Mouse (Mus musculus) kidney, embryonic 14.5 days (tissue): ENCODE data around the gene Tigar. TPM values are rescaled to one million over a fixed set of nuclear protein-coding genes. Genes with fewer than 3 reads are reported as not detected.

Experiments used
- ATAC-seq: fragments of 200-750 bp; cut with Nextera tagmentation; 2 replicates; pipeline ENCODE4 v1.8.0; 2017; ENCODE audit warnings: moderate number of reproducible peaks, mild to moderate bottlenecking, moderate TSS enrichment, moderate library complexity; ENCODE audit not compliant: low FRiP score, low TSS enrichment
- H3K27ac ChIP-seq: fragments of 300-500 bp; sonication (generic); 2 replicates; pipeline ENCODE4 v1.5.1; 2014; ENCODE audit warnings: low read depth, mild to moderate bottlenecking, low read length, moderate library complexity, mixed read lengths
- H3K27me3 ChIP-seq: fragments of 300-500 bp; sonication (generic); 2 replicates; pipeline ENCODE4 v1.6.1; 2014; ENCODE audit warnings: mild to moderate bottlenecking, low read length; ENCODE audit not compliant: control insufficient read depth, insufficient read depth
- H3K36me3 ChIP-seq: fragments of 300-500 bp; sonication (generic); 2 replicates; pipeline ENCODE4 v1.6.1; 2014; ENCODE audit warnings: low read length, mixed read lengths; ENCODE audit not compliant: control insufficient read depth, insufficient read depth
- H3K4me1 ChIP-seq: fragments of 300-500 bp; sonication (generic); 2 replicates; pipeline ENCODE4 v1.6.1; 2014; ENCODE audit warnings: low read length, mixed read lengths; ENCODE audit not compliant: control insufficient read depth, insufficient read depth
- H3K4me2 ChIP-seq: fragments of 300-500 bp; sonication (generic); replicated peaks from 2 replicates; pipeline ENCODE4 v1.6.1; 2014; ENCODE audit warnings: low read depth, mild to moderate bottlenecking, low read length
- H3K4me3 ChIP-seq: fragments of 300-500 bp; sonication (generic); 2 replicates; pipeline ENCODE4 v1.5.1; 2014; ENCODE audit warnings: mild to moderate bottlenecking, low read length
- H3K9ac ChIP-seq: fragments of 300-500 bp; sonication (generic); 2 replicates; pipeline ENCODE4 v1.6.1; 2014; ENCODE audit warnings: low read depth, mild to moderate bottlenecking, low read length, moderate library complexity
- H3K9me3 ChIP-seq: fragments of 300-500 bp; sonication (generic); 2 replicates; pipeline ENCODE4 v1.6.1; 2016; ENCODE audit warnings: low read length; ENCODE audit not compliant: control insufficient read depth
- WGBS: fragments of 180-500 bp; shearing (Covaris S2); extraction: QIAGEN DNeasy Blood & Tissue Kit; methylation state at CpG from one replicate; pipeline ENCODE4 v1.1.7; 2014; 5-methylcytosine and 5-hydroxymethylcytosine counted together
- polyA plus RNA-seq: library from polyadenylated mRNA; unstranded; fragments of >200 nt; fragmentation: Nextera tagmentation; extraction: Ambion mirVana; gene quantifications from 2 replicates; pipeline ENCODE4 v1.2.1, GENCODE M21; 2014

The Tigar gene
- 1.2 and 2.6 TPM in 2 replicates for polyA plus RNA-seq

GRCm38 (mm10) chr6:127109402-127109930, at the start of gene Tigar:
Gene Tigar (minus strand): TSS chr6:127109557.
- Histone ChIP-seq H3K27ac (no peak within 1 kb of the TSS), H3K4me1 (no peaks in the 10 kb centered on the region), H3K9me3 (no peaks in the 10 kb centered on the region), H3K4me2 (peak within 1 kb of the TSS; percentile 81), H3K27me3 (no peaks in the 10 kb centered on the region), H3K36me3 (no peaks in the 10 kb centered on the region), H3K4me3 (peak within 1 kb of the TSS; percentile 56), H3K9ac (peak within 1 kb of the TSS; percentile 54)
- under 1% methylated on average over 37 of the region's 37 CpGs for WGBS
- ATAC-seq: peak; percentile 100

GRCm38 (mm10) chr6:127157321-127157720, 48.0 kb upstream of the Tigar start:
- no peaks in the 10 kb centered on the region for H3K9me3 ChIP-seq
- H3K4me3 ChIP-seq: no peak overlapping the region
- WGBS: 62% methylated on average over 1 of the region's 1 CpGs
- H3K27me3 ChIP-seq: no peaks in the 10 kb centered on the region
- H3K36me3 ChIP-seq: no peaks in the 10 kb centered on the region
- H3K27ac ChIP-seq: no peak overlapping the region
- no peak overlapping the region for H3K4me2 ChIP-seq
- no peak overlapping the region for H3K9ac ChIP-seq
- ATAC-seq: no peak
- H3K4me1 ChIP-seq: peaks cover 12% of the 10 kb centered on the region

DNA sequence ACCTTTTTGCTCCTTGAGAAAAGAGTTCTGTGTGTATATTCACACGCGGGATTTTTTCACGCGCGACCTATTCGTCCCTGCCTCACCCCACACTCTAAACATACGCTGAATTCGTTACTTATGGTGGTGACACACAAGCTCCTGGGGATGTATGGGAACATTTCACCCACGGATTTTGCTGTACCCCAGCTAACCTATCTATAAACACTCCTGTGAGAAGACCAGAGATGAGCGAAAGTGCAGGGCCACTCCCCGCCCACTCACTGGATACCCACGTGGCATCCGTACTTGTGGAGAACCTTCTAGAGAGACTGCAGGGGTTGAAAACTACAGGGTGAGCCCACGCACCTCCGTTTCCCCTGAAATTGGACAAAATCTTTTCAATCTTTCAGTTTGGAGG, 46.1 kb upstream of the Tigar start:
- Histone ChIP-seq H3K36me3 (no peaks in the 10 kb centered on the region), H3K9ac (peak overlapping the region; percentile 63; the same call in 1 of the 2 replicates), H3K9me3 (no peaks in the 10 kb centered on the region), H3K27me3 (no peaks in the 10 kb centered on the region), H3K27ac (peak overlapping the region; percentile 91; the same call in 1 of the 2 replicates), H3K4me2 (peak overlapping the region; percentile 79), H3K4me1 (peaks cover 21% of the 10 kb centered on the region), H3K4me3 (peak overlapping the region; percentile 76)
- WGBS: 2% methylated on average over 15 of the region's 15 CpGs
- no peak for ATAC-seq

GRCm38 (mm10) chr6:127154708-127155268, 45.4 kb upstream of the Tigar start:
- H3K4me1 ChIP-seq: peaks cover 21% of the 10 kb centered on the region
- H3K9ac ChIP-seq: peak overlapping the region; percentile 63
- WGBS: 0% methylated on average over 33 of the region's 34 CpGs
- H3K9me3 ChIP-seq: no peaks in the 10 kb centered on the region
- peak overlapping the region; percentile 91 for H3K27ac ChIP-seq
- ATAC-seq: peak; percentile 10
- H3K36me3 ChIP-seq: no peaks in the 10 kb centered on the region
- H3K4me2 ChIP-seq: peak overlapping the region; percentile 79
- peak overlapping the region; percentile 76 for H3K4me3 ChIP-seq
- H3K27me3 ChIP-seq: no peaks in the 10 kb centered on the region

GRCm38 (mm10) chr6:127153972-127154707, 44.8 kb upstream of the Tigar start:
- Histone ChIP-seq H3K4me1 (peaks cover 21% of the 10 kb centered on the region), H3K36me3 (no peaks in the 10 kb centered on the region), H3K9me3 (no peaks in the 10 kb centered on the region), H3K9ac (peak overlapping the region; percentile 63), H3K4me3 (peak overlapping the region; percentile 76), H3K27ac (peak overlapping the region; percentile 91), H3K27me3 (no peaks in the 10 kb centered on the region), H3K4me2 (peak overlapping the region; percentile 79)
- under 1% methylated on average over 30 of the region's 30 CpGs for WGBS
- ATAC-seq: no peak

DNA sequence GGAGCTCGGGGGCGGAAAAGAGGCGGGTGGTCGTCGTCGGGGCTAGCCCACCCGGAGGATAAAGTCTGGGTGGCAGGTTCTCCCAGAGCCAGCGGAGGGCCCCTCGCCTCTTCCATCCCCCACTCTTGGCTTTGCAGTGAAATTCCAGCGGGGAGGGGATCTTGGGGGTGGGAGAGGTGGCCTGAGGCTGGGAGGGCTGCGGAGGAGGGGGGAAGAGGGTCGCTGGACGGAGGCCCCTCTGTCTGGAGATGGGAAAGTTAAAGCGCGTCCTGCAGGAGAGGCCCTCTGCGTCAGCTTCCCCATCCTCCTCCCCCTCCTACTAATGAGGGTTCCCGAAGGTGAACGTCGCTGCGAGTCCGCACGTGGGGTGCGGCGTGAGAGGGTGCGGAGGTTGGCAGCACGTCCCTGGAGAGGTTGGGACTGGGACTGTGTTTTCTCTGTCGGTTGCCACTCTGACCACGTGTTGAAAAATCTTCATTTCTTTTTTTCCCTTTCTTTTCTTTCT, 44.0 kb upstream of the Tigar start:
- under 1% methylated on average over 28 of the region's 28 CpGs for WGBS
- peak overlapping the region; percentile 76 for H3K4me3 ChIP-seq

DNA sequence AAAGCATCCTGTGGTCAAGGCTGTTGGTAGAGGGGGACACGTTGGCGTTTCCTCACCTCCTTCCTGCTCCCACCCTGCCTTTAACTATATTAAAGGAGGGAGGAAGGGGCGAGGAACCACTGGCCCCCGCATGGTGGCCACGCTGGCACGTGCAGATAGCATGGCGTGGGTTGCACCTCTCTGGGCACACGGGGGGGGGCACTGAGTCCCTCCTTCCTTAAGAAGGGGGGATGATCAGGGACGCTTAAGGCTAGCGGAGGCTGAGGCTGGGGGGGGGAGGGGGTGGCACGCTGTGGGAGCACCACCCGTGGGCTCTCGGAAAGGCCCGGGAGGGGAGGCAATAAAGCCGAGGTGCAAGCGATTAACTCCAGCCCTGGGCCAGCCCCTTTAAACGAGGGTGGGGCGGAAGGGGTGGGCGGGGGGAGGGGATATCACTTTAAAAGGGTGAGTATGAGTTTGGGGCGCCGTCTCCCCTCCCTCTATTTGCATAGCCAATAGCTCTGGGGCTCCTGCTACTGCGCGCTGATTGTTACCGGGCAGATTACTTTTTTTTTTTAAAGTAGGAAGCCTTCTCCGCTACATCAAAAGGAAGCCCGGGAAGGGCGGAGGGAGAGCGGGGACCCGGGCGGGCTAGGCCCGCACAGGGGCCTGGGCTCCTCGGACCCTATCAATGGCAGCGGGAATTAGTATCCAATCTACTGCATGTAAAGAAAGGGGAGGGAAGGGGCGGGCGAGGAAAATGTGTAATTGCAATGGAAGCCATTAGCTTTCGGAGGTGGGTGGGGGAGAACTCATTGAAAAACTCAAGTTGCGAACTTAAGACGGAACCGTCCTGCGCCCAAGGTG, 43.0 kb upstream of the Tigar start, which contains the start of gene Ccnd2:
TSS of gene Ccnd2 (minus strand) at position 88 of the 846 bp plus-strand sequence.
- Histone ChIP-seq H3K9me3 (no peaks in the 10 kb centered on the region), H3K27ac (peak within 1 kb of the TSS; percentile 91), H3K9ac (peak within 1 kb of the TSS; percentile 63), H3K4me1 (peaks cover 26% of the 10 kb centered on the region), H3K36me3 (no peaks in the 10 kb centered on the region), H3K4me3 (peak within 1 kb of the TSS; percentile 76), H3K4me2 (peak within 1 kb of the TSS; percentile 79), H3K27me3 (no peaks in the 10 kb centered on the region)
- peak; percentile 74 for ATAC-seq
- under 1% methylated on average over 39 of the region's 40 CpGs for WGBS

More for the DNA sequence above, 44.0 kb upstream of the Tigar start:
- H3K27me3 ChIP-seq: no peaks in the 10 kb centered on the region
- peaks cover 25% of the 10 kb centered on the region for H3K4me1 ChIP-seq
- peak; percentile 21 for ATAC-seq
- H3K9me3 ChIP-seq: no peaks in the 10 kb centered on the region
- no peaks in the 10 kb centered on the region for H3K36me3 ChIP-seq
- H3K4me2 ChIP-seq: peak overlapping the region; percentile 79
- H3K9ac ChIP-seq: peak overlapping the region; percentile 63; the same call in 1 of the 2 replicates
- peak overlapping the region; percentile 91 for H3K27ac ChIP-seq

DNA sequence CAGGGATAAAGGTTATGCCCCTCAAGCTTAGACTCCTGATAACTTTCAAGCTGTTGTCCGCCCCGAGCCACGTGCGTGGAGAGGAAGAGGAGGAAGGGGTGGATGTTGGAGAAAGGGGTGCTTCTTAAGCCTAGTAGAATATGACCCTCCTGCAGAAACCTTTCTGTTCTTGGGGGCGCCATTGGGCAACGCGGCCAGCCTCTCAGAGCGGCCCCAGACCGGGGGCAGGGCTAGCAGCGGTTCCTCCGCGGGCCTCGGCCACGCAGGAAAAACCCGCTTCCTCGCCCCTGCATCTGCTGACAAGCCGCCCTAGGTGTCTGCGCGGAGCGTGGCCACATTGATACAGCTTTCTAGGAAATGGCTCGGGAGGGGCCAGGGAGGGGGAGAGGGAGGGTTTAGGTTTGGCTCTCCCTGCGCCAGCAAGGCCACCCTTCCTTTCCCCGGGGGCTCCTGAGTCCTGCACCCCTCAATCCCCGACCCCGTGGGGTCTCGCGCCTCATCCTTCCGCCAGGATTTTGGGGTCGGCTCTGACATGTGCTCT, 42.3 kb upstream of the Tigar start:
- H3K9me3 ChIP-seq: no peaks in the 10 kb centered on the region
- WGBS: under 1% methylated on average over 29 of the region's 29 CpGs
- ATAC-seq: peak; percentile 10; the same call in 1 of the 2 replicates
- H3K36me3 ChIP-seq: peaks cover 6% of the 10 kb centered on the region
- H3K9ac ChIP-seq: peak overlapping the region; percentile 44
- peak overlapping the region; percentile 91 for H3K27ac ChIP-seq
- peak overlapping the region; percentile 76 for H3K4me3 ChIP-seq
- H3K4me2 ChIP-seq: peak overlapping the region; percentile 79
- no peaks in the 10 kb centered on the region for H3K27me3 ChIP-seq
- peaks cover 26% of the 10 kb centered on the region for H3K4me1 ChIP-seq
